Mouse (Mus musculus): ENCODE measurements around the gene Il1f5. TPM values are rescaled to one million over a fixed set of nuclear protein-coding genes. Genes with fewer than 3 reads are reported as not detected.
A peak's percentile ranks its signal among the peaks of the same experiment; 100 is the strongest.

The Il1f5 gene
- polyA plus RNA-seq, 1 experiment from 2014 or later, result not detected

GRCm38 (mm10) chr2:24296837-24297236, 20.1 kb downstream of the Il1f5 start:
- WGBS, result 7% methylated on average over 3 of the region's 3 CpGs
- no peak overlapping the region for H3K9ac ChIP-seq (replicated peaks; ENCODE audit: low read depth)
- no peak overlapping the region for H3K4me3 ChIP-seq (ENCODE audit: low read depth, low read length)
- H3K4me1 ChIP-seq (ENCODE audit: insufficient read depth, low read depth, low read length), result no peaks in the 10 kb centered on the region
- ATAC-seq, result no peak
- no peaks in the 10 kb centered on the region for H3K9me3 ChIP-seq (ENCODE audit: low read length)
- no peak overlapping the region for H3K27ac ChIP-seq (ENCODE audit: low read length)
- no peaks in the 10 kb centered on the region for H3K27me3 ChIP-seq (replicated peaks; ENCODE audit: insufficient read depth, low read length)
- H3K36me3 ChIP-seq (ENCODE audit: insufficient read depth, low read length), result no peaks in the 10 kb centered on the region
- no peak overlapping the region for H3K4me2 ChIP-seq (replicated peaks; ENCODE audit: low read depth, low read length)
- DNase-seq (ENCODE audit: low spot score), result peak; percentile 67
- TF ChIP-seq EP300 (IDR thresholded peaks at IDR 0.05) (no peak), CTCF (IDR thresholded peaks at IDR 0.05) (peak; percentile 79)

GRCm38 (mm10) chr2:24311302-24312001, 34.7 kb downstream of the Il1f5 start:
- H3K4me2 ChIP-seq (replicated peaks; ENCODE audit: low read depth, low read length), result no peak overlapping the region
- H3K4me3 ChIP-seq (ENCODE audit: low read depth, low read length), result no peak overlapping the region
- H3K9ac ChIP-seq (replicated peaks; ENCODE audit: low read depth), result no peak overlapping the region
- no peaks in the 10 kb centered on the region for H3K27me3 ChIP-seq (replicated peaks; ENCODE audit: insufficient read depth, low read length)
- DNase-seq (ENCODE audit: low spot score), result peak; percentile 46
- no peak for TF ChIP-seq EP300 (IDR thresholded peaks at IDR 0.05)
- TF ChIP-seq CTCF (IDR thresholded peaks at IDR 0.05), result no peak
- no peaks in the 10 kb centered on the region for H3K36me3 ChIP-seq (ENCODE audit: insufficient read depth, low read length)
- no peaks in the 10 kb centered on the region for H3K9me3 ChIP-seq (ENCODE audit: low read length)
- no peak overlapping the region for H3K27ac ChIP-seq (ENCODE audit: low read length)
- WGBS, result 55% methylated on average over 6 of the region's 6 CpGs
- no peak for ATAC-seq
- H3K4me1 ChIP-seq (ENCODE audit: insufficient read depth, low read depth, low read length), result no peaks in the 10 kb centered on the region

GRCm38 (mm10) chr2:24316919-24317318, 40.2 kb downstream of the Il1f5 start:
- no peaks in the 10 kb centered on the region for H3K36me3 ChIP-seq (ENCODE audit: insufficient read depth, low read length)
- no peak overlapping the region for H3K4me3 ChIP-seq (ENCODE audit: low read depth, low read length)
- H3K9ac ChIP-seq (replicated peaks; ENCODE audit: low read depth), result no peak overlapping the region
- ATAC-seq (no peak), DNase-seq (ENCODE audit: low spot score) (no peak)
- no peaks in the 10 kb centered on the region for H3K27me3 ChIP-seq (replicated peaks; ENCODE audit: insufficient read depth, low read length)
- H3K9me3 ChIP-seq (ENCODE audit: low read length), result no peaks in the 10 kb centered on the region
- TF ChIP-seq EP300 (IDR thresholded peaks at IDR 0.05), result no peak
- TF ChIP-seq CTCF (IDR thresholded peaks at IDR 0.05), result no peak
- WGBS, result 68% methylated on average over 1 of the region's 1 CpGs
- H3K4me2 ChIP-seq (replicated peaks; ENCODE audit: low read depth, low read length), result no peak overlapping the region
- H3K27ac ChIP-seq (ENCODE audit: low read length), result no peak overlapping the region
- no peaks in the 10 kb centered on the region for H3K4me1 ChIP-seq (ENCODE audit: insufficient read depth, low read depth, low read length)

GRCm38 (mm10) chr2:24317919-24318598, 41.3 kb downstream of the Il1f5 start:
- DNase-seq (ENCODE audit: low spot score) (no peak), ATAC-seq (no peak)
- H3K4me1 ChIP-seq (ENCODE audit: insufficient read depth, low read depth, low read length), result no peaks in the 10 kb centered on the region
- TF ChIP-seq CTCF (IDR thresholded peaks at IDR 0.05) (no peak), EP300 (IDR thresholded peaks at IDR 0.05) (no peak)
- no peaks in the 10 kb centered on the region for H3K36me3 ChIP-seq (ENCODE audit: insufficient read depth, low read length)
- H3K4me3 ChIP-seq (ENCODE audit: low read depth, low read length), result no peak overlapping the region
- H3K9me3 ChIP-seq (ENCODE audit: low read length), result no peaks in the 10 kb centered on the region
- H3K9ac ChIP-seq (replicated peaks; ENCODE audit: low read depth), result no peak overlapping the region
- H3K27me3 ChIP-seq (replicated peaks; ENCODE audit: insufficient read depth, low read length), result no peaks in the 10 kb centered on the region
- 66% methylated on average over 4 of the region's 4 CpGs for whole genome bisulfite sequencing
- no peak overlapping the region for H3K4me2 ChIP-seq (replicated peaks; ENCODE audit: low read depth, low read length)
- H3K27ac ChIP-seq (ENCODE audit: low read length), result no peak overlapping the region

Other genes starting within 250 kb of the Il1f5 start
- 5.6 and 5.8 TPM in 2 replicates for gene Hnmt, start 227.6 kb upstream of the Il1f5 start, polyA plus RNA-seq (2015; fragmentation: Nextera tagmentation; extraction: Ambion mirVana)
- not detected in 2 replicates for gene Tbpl2, start 180.4 kb upstream of the Il1f5 start, polyA plus RNA-seq (2015; fragmentation: Nextera tagmentation; extraction: Ambion mirVana)
- not detected in 2 replicates for gene Il1f8, start 123.8 kb upstream of the Il1f5 start, polyA plus RNA-seq (2015; fragmentation: Nextera tagmentation; extraction: Ambion mirVana)
- 0.43 TPM in 2 replicates for gene Il1f9, start 90.5 kb upstream of the Il1f5 start, polyA plus RNA-seq (2015; fragmentation: Nextera tagmentation; extraction: Ambion mirVana)
- not detected in 2 replicates for gene Il1f6, start 61.5 kb upstream of the Il1f5 start, polyA plus RNA-seq (2015; fragmentation: Nextera tagmentation; extraction: Ambion mirVana)
- gene Il1f10, start 14.2 kb downstream of the Il1f5 start, polyA plus RNA-seq (2015; fragmentation: Nextera tagmentation; extraction: Ambion mirVana), result not detected in 2 replicates
- gene Il1rn, start 59.9 kb downstream of the Il1f5 start, polyA plus RNA-seq (2015; fragmentation: Nextera tagmentation; extraction: Ambion mirVana), result 9.0 and 13.2 TPM in 2 replicates
- gene Psd4, start 90.6 kb downstream of the Il1f5 start, polyA plus RNA-seq (2015; fragmentation: Nextera tagmentation; extraction: Ambion mirVana), result 2.6 and 3.0 TPM in 2 replicates
- gene Pax8, start 198.6 kb downstream of the Il1f5 start, polyA plus RNA-seq (2015; fragmentation: Nextera tagmentation; extraction: Ambion mirVana), result not detected in 2 replicates